Mouse (Mus musculus) limb, embryonic 14.5 days (tissue): ENCODE data around the gene Fbxo3. TPM values are rescaled to one million over a fixed set of nuclear protein-coding genes. Genes with fewer than 3 reads are reported as not detected.

Experiments used
- ATAC-seq: fragments of 200-750 bp; cut with Nextera tagmentation; 2 replicates; pipeline ENCODE4 v1.8.0; 2017; ENCODE audit warnings: low read depth, moderate number of reproducible peaks, moderate TSS enrichment; ENCODE audit not compliant: low FRiP score
- DNase-seq: peaks from one replicate; pipeline ENCODE4 v3.0.0-alpha.2; 2015; ENCODE audit warnings: low spot score
- H3K27ac ChIP-seq: fragments of 300-500 bp; sonication (generic); replicated peaks from 2 replicates; pipeline ENCODE4 v1.5.1; 2014; ENCODE audit warnings: low read depth, mild to moderate bottlenecking, low read length, moderate library complexity, mixed read lengths
- H3K27me3 ChIP-seq: fragments of 300-500 bp; sonication (generic); 2 replicates; pipeline ENCODE4 v1.6.1; 2014; ENCODE audit warnings: low read length, mixed read lengths; ENCODE audit not compliant: control insufficient read depth, insufficient read depth
- H3K36me3 ChIP-seq: fragments of 300-500 bp; sonication (generic); 2 replicates; pipeline ENCODE4 v1.6.1; 2014; ENCODE audit warnings: mild to moderate bottlenecking, low read length, moderate library complexity, mixed read lengths; ENCODE audit not compliant: control insufficient read depth, insufficient read depth
- H3K4me1 ChIP-seq: fragments of 300-500 bp; sonication (generic); 2 replicates; pipeline ENCODE4 v1.6.1; 2014; ENCODE audit warnings: antibody characterized with exemption, low read length, mixed read lengths; ENCODE audit not compliant: control insufficient read depth, insufficient read depth
- H3K4me2 ChIP-seq: fragments of 300-500 bp; sonication (generic); replicated peaks from 2 replicates; pipeline ENCODE4 v1.6.1; 2014; ENCODE audit warnings: low read depth, mild to moderate bottlenecking, low read length, moderate library complexity; ENCODE audit not compliant: severe bottlenecking
- H3K4me3 ChIP-seq: fragments of 300-500 bp; sonication (generic); replicated peaks from 2 replicates; pipeline ENCODE4 v1.5.1; 2014; ENCODE audit warnings: low read length
- H3K9ac ChIP-seq: fragments of 300-500 bp; sonication (generic); 2 replicates; pipeline ENCODE4 v1.6.1; 2014; ENCODE audit warnings: mild to moderate bottlenecking, low read depth, low read length, moderate library complexity; ENCODE audit not compliant: severe bottlenecking
- H3K9me3 ChIP-seq: fragments of 300-500 bp; sonication (generic); 2 replicates; pipeline ENCODE4 v1.6.1; 2016; ENCODE audit warnings: low read length; ENCODE audit not compliant: control insufficient read depth
- POLR2A ChIP-seq: fragments of 200-500 bp; IDR thresholded peaks from 2 replicates; pipeline ENCODE4 v1.8.0; 2012; ENCODE audit warnings: inconsistent platforms, mild to moderate bottlenecking, moderate library complexity, borderline replicate concordance; ENCODE audit not compliant: insufficient read depth, insufficient read length; ENCODE audit errors: extremely low read depth
- WGBS: fragments of 180-500 bp; shearing (Covaris S2); extraction: QIAGEN DNeasy Blood & Tissue Kit; methylation state at CpG from one replicate; pipeline ENCODE4 v1.1.7; 2014; 5-methylcytosine and 5-hydroxymethylcytosine counted together
- polyA plus RNA-seq, 2 experiments: library from polyadenylated mRNA; depleted of rRNA in 1 of 2; stranded (reverse) in 1 of 2; unstranded in 1 of 2; fragments of >200 nt; fragmentation: Nextera tagmentation in 1 of 2; extraction: Ambion mirVana in 1 of 2; gene quantifications; 2 replicates each; pipeline versions ENCODE4 v1.2.1 to v1.2.3; 2012 to 2014

The Fbxo3 gene
- polyA plus RNA-seq, 2 experiments: 35.9 to 47.6 TPM

DNA sequence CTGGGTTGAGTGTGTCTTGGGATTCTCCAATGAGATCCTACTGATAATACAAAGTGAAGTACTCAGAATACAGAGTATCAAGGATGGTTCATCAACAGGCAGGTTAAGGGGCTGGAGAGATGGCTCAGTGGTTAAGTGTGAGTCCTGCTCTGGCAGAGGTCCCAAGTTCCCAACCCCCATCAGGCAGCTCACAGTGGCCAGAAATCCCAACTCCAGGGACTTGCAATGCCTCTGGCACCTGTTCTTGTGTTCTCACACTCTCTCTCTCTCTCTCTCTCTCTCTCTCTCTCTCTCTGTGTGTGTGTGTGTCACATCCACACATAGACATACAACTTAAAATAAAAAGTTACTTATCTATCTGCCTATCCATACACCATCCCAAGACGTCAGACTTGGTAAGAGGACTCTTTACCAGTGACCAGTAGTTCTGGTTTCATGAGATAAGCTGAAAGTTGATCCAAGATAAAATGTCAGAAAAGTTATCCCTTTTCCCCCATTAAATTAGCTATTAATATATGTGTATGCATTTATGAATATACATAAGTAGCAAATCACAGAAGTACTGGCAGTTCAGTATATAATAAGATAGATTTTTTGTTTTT lies 17.1 kb downstream of the Fbxo3 start:
- no peak overlapping the region for H3K4me3 ChIP-seq
- ATAC-seq (no peak), DNase-seq (no peak)
- WGBS: 85% methylated on average over 1 of the region's 1 CpGs
- H3K9ac ChIP-seq: no peak overlapping the region
- H3K4me1 ChIP-seq: no peaks in the 10 kb centered on the region
- peaks cover 49% of the 10 kb centered on the region for H3K36me3 ChIP-seq
- no peak overlapping the region for H3K27ac ChIP-seq
- H3K27me3 ChIP-seq: no peaks in the 10 kb centered on the region
- H3K9me3 ChIP-seq: no peaks in the 10 kb centered on the region
- H3K4me2 ChIP-seq: no peak overlapping the region
- no peak for TF ChIP-seq POLR2A

DNA sequence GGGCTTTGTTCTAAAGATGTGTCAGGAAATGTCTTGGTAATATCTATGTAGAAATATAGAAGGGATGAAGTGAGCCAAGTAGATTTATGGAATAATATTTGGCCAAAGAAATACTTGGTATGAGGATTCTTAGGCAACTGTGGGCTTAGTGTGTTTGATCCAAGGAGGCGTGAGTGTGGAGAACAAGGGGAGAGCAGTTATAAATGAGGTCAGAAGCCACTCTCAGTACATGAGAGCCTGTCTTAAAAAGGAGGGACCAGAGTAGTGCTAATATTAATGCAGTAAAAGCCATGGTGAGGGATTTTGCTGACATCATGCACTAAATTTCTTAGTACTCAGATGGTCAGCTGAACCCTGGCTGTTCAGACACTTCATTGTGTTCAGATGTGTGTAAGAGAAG lies 30.9 kb downstream of the Fbxo3 start:
- H3K9me3 ChIP-seq: no peaks in the 10 kb centered on the region
- ATAC-seq (no peak), DNase-seq (no peak)
- H3K4me3 ChIP-seq: no peak overlapping the region
- H3K27me3 ChIP-seq: no peaks in the 10 kb centered on the region
- WGBS: 84% methylated on average over 1 of the region's 1 CpGs
- peaks cover 47% of the 10 kb centered on the region for H3K36me3 ChIP-seq
- no peak for TF ChIP-seq POLR2A
- H3K27ac ChIP-seq: no peak overlapping the region
- no peak overlapping the region for H3K9ac ChIP-seq
- no peak overlapping the region for H3K4me2 ChIP-seq
- no peaks in the 10 kb centered on the region for H3K4me1 ChIP-seq

DNA sequence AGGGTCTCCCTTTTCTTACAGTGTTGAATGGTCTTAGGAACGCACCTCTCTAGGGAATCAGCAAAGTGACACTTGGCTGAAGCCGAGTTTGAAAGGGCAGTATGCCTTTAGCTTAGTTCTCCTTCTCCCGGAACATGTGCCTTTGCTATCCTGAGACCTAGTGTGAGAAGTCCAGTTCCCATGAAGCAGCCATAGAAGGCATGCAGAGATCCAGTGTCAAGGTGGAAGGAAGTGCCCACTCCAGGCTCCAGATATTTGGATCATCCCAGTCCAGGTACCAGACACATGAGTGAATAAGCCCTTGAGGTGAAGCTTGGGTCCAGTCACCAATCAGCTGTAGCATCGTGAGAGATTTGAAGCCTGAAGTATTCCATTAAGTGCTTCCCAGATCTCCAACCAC lies 31.4 kb downstream of the Fbxo3 start:
- no peak overlapping the region for H3K4me3 ChIP-seq
- no peak overlapping the region for H3K4me2 ChIP-seq
- TF ChIP-seq POLR2A: no peak
- no peak overlapping the region for H3K27ac ChIP-seq
- no peaks in the 10 kb centered on the region for H3K4me1 ChIP-seq
- peaks cover 41% of the 10 kb centered on the region for H3K36me3 ChIP-seq
- no peak for DNase-seq
- no peaks in the 10 kb centered on the region for H3K9me3 ChIP-seq
- no peaks in the 10 kb centered on the region for H3K27me3 ChIP-seq
- no peak for ATAC-seq
- WGBS: 92% methylated on average over 4 of the region's 4 CpGs
- H3K9ac ChIP-seq: no peak overlapping the region

DNA sequence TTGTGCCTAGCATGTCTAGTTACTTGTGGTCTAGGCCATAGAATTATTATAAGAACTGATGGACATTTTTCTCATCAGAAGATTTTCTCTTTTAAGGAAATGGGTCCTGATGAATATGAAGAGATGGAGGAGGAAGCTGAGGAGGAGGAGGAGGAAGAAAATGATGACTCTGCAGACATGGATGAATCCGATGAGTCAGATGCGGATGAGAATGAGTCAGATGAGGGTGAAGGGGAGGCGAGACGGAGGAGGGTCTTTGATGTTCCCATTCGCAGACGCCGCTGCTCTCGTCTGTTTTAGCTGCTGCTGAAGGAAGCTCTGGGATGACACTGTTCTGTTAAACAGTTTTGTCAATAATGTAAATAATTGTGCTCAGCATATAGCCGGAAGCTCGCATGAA lies 32.3 kb downstream of the Fbxo3 start:
- H3K4me2 ChIP-seq: no peak overlapping the region
- H3K4me3 ChIP-seq: no peak overlapping the region
- no peak overlapping the region for H3K9ac ChIP-seq
- H3K27ac ChIP-seq: no peak overlapping the region
- DNase-seq (no peak), ATAC-seq (no peak)
- 82% methylated on average over 10 of the region's 10 CpGs for WGBS
- no peaks in the 10 kb centered on the region for H3K27me3 ChIP-seq
- H3K9me3 ChIP-seq: no peaks in the 10 kb centered on the region
- H3K4me1 ChIP-seq: no peaks in the 10 kb centered on the region
- no peak for TF ChIP-seq POLR2A
- H3K36me3 ChIP-seq: peaks cover 33% of the 10 kb centered on the region

DNA sequence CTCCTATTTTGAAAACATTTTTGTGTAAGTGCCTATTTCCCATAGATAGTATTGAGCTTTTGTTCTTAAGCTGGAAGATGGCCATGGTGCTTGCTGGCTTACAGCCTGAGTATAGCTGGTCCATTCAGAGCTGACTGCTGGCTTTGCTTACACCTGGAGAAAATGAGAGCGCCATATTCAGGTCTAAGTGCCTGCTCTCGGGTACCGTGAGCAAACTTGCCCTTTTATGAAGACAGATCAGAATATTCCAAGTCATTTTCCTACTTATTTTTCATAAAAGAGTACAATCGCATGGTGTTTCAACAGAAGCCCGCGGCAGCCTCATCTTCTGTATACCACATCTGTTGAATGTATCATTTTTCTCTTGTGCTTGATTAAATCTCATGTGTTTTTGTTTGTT lies 33.5 kb downstream of the Fbxo3 start:
- Histone ChIP-seq H3K4me3 (no peak overlapping the region), H3K4me2 (no peak overlapping the region), H3K9ac (no peak overlapping the region), H3K27ac (no peak overlapping the region), H3K9me3 (no peaks in the 10 kb centered on the region), H3K4me1 (no peaks in the 10 kb centered on the region), H3K27me3 (no peaks in the 10 kb centered on the region), H3K36me3 (peaks cover 26% of the 10 kb centered on the region)
- 97% methylated on average over 6 of the region's 6 CpGs for WGBS
- no peak for TF ChIP-seq POLR2A
- ATAC-seq (no peak), DNase-seq (no peak)

DNA sequence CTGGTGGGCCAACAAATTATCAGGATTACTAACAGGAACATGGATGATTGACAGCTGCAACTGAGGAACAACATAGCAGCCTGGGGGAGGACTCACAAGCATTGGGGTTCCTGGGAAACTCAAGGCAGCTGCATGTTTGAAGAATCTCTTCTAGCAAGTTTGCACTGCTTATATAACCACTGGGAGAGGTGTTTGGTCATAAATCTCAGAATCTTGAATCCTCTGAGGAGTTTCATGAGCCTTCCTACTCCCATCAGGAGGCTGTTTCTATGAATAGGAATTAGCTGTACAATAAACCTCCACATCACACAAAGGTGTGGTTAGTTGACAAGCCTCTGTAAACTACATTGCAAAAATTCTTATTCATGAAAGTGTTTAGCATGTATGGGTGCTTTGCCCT lies 35.1 kb downstream of the Fbxo3 start:
- ATAC-seq: no peak

More for the DNA sequence above, 35.1 kb downstream of the Fbxo3 start:
- no peak for TF ChIP-seq POLR2A
- H3K27ac ChIP-seq: no peak overlapping the region
- H3K9ac ChIP-seq: no peak overlapping the region
- no peaks in the 10 kb centered on the region for H3K27me3 ChIP-seq
- no peak overlapping the region for H3K4me3 ChIP-seq
- no peak overlapping the region for H3K4me2 ChIP-seq
- H3K36me3 ChIP-seq: peaks cover 26% of the 10 kb centered on the region
- DNase-seq: no peak
- H3K4me1 ChIP-seq: no peaks in the 10 kb centered on the region
- H3K9me3 ChIP-seq: no peaks in the 10 kb centered on the region
